Mouse (Mus musculus): ENCODE measurements at regions not wholly inside any gene's neighbourhood (a gene's known extent, or its start where the extent isn't known, plus 50 kb on each side); places are given as distances from the start of the nearest gene placed in this dataset.
"Not testable (repeated sequence)": the region's sequence is repeated elsewhere in the genome, so short reads cannot be mapped to it uniquely, and the experiment has no call there.

GRCm38 (mm10) chr13:72572846-72573245 lies 55.8 kb upstream of the Irx2 start:
- DNase-seq: no peak

DNA sequence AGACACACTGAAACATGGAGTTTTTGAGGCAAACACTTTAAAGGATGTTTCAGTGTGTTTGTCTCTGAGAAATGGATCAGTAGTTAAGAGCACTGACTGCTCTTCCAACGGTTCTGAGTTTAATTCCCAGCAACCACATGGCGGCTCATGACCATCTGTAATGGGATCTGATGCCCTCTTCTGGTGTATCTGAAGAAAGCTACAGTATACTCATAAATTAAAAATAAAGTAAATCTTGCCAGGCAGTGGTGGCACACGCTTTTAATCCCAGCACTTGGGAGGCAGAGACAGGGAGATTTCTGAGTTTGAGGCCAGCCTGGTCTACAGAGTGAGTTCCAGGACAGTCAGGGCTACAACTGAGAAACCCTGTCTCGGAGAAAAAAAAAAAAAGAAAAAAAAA lies 54.5 kb upstream of the Irx2 start:
- not testable (repeated sequence) for DNase-seq

- DNase-seq: no peak
These were observed 52.1 kb upstream of the Irx2 start for GRCm38 (mm10) chr13:72576485-72576884.

GRCm38 (mm10) chr13:72578416-72578815 lies 50.2 kb upstream of the Irx2 start:
- no peak for DNase-seq
